Mouse (Mus musculus) embryonic fibroblast, embryonic 13.5 days (primary cell): ENCODE measurements around the gene Meis2. TPM values are rescaled to one million over a fixed set of nuclear protein-coding genes. Genes with fewer than 3 reads are reported as not detected.

ENCODE experiments used
- H3K27ac ChIP-seq: 2 replicates; pipeline ENCODE4 v1.5.1; 2012; ENCODE audit warnings: low read length, control low read depth, inconsistent platforms; ENCODE audit not compliant: insufficient read depth
- H3K4me1 ChIP-seq: 2 replicates; pipeline ENCODE4 v1.6.1; 2011; ENCODE audit warnings: low read length; ENCODE audit not compliant: control insufficient read depth, insufficient read depth
- H3K4me3 ChIP-seq: 2 replicates; pipeline ENCODE4 v1.5.1; 2011; ENCODE audit warnings: mild to moderate bottlenecking, control low read depth, low read length; ENCODE audit not compliant: insufficient read depth
- CTCF ChIP-seq: IDR thresholded peaks from 2 replicates; pipeline ENCODE4 v1.5.1; 2011; ENCODE audit warnings: mild to moderate bottlenecking, control low read depth, low read length, moderate library complexity, borderline replicate concordance; ENCODE audit not compliant: insufficient read depth
- POLR2A ChIP-seq: IDR thresholded peaks from 2 replicates; pipeline ENCODE4 v1.6.1; 2011; ENCODE audit warnings: low read depth, mild to moderate bottlenecking, control low read depth, low read length, moderate library complexity
- polyA plus RNA-seq: library from polyadenylated mRNA; stranded (reverse); fragments of >200 nt; gene quantifications from 2 replicates; pipeline ENCODE4 v1.2.4, GENCODE M21; 2011; ENCODE audit warnings: low read depth; ENCODE audit not compliant: missing spikeins, insufficient read length

Meis2 gene
- polyA plus RNA-seq, 1 experiment = 65.5 TPM

GRCm38 (mm10) chr2:116010061-116010460 is 55.6 kb downstream of the Meis2 start:
- Histone ChIP-seq H3K27ac (no peak overlapping the region), H3K4me1 (no peaks in the 10 kb centered on the region), H3K4me3 (no peak overlapping the region)
- TF ChIP-seq CTCF = no peak
- TF ChIP-seq POLR2A = no peak

DNA sequence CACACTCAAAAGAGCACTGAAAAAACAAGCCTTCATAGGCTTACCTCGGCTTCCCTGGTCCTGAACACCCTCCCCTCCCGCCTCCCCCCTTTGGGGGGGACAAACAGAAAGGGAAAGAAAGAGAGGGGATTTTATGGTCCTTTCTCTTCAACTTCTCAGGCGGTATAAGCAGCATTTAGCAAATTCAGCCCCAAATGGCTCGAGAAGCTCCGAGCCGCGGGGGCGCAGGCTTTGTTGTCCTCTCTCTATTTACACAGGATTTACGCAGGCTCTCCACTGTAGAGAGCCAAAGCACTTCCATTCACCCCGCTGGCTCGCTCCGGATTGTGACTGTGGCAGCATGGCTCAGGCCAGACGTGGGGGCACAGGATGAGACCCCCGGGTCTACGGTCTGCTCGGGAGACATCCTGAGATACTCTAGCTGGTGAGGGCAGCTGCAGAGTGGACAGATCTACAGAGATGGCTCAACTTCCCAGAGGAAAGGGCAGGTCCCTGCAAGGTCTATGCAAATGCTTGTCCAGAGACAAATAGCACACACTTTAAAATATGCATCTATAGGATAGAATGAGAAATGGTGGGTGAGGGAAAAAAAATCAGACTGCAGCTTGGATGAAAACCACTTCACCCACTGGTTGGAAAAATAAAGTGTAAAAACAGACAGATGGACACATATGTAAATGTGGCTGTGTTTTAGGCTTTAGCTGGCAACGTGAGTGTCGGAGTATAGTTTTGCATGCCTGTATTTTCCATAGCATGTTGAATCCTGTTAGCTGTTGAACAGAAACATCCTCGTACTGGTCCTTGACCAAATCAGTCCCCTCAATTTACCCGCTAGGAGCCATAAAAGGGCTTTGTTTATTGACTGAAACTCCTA is 56.3 kb downstream of the Meis2 start:
- H3K27ac ChIP-seq = no peak overlapping the region

GRCm38 (mm10) chr2:116002354-116002753 is 63.3 kb downstream of the Meis2 start:
- Histone ChIP-seq H3K4me1 (no peaks in the 10 kb centered on the region), H3K4me3 (no peak overlapping the region), H3K27ac (no peak overlapping the region)
- no peak for TF ChIP-seq CTCF
- TF ChIP-seq POLR2A = no peak

More for the DNA sequence above, 56.3 kb downstream of the Meis2 start:
- TF ChIP-seq CTCF = no peak
- no peak for TF ChIP-seq POLR2A
- H3K4me1 ChIP-seq = no peaks in the 10 kb centered on the region
- no peak overlapping the region for H3K4me3 ChIP-seq

GRCm38 (mm10) chr2:116001352-116002138 is 64.1 kb downstream of the Meis2 start:
- H3K4me3 ChIP-seq = no peak overlapping the region
- TF ChIP-seq POLR2A (no peak), CTCF (no peak)
- H3K27ac ChIP-seq = no peak overlapping the region
- no peaks in the 10 kb centered on the region for H3K4me1 ChIP-seq

GRCm38 (mm10) chr2:116000514-116000913 is 65.1 kb downstream of the Meis2 start:
- TF ChIP-seq CTCF (no peak), POLR2A (no peak)
- Histone ChIP-seq H3K4me3 (no peak overlapping the region), H3K4me1 (no peaks in the 10 kb centered on the region), H3K27ac (no peak overlapping the region)

- Histone ChIP-seq H3K4me1 (no peaks in the 10 kb centered on the region), H3K4me3 (no peak overlapping the region), H3K27ac (no peak overlapping the region)
- TF ChIP-seq CTCF = no peak
- TF ChIP-seq POLR2A = no peak
These were observed 66.8 kb downstream of the Meis2 start for GRCm38 (mm10) chr2:115998802-115999201.

- H3K27ac ChIP-seq = no peak overlapping the region
- TF ChIP-seq CTCF = no peak
- no peak for TF ChIP-seq POLR2A
These were observed 69.2 kb downstream of the Meis2 start for GRCm38 (mm10) chr2:115996438-115996837.

DNA sequence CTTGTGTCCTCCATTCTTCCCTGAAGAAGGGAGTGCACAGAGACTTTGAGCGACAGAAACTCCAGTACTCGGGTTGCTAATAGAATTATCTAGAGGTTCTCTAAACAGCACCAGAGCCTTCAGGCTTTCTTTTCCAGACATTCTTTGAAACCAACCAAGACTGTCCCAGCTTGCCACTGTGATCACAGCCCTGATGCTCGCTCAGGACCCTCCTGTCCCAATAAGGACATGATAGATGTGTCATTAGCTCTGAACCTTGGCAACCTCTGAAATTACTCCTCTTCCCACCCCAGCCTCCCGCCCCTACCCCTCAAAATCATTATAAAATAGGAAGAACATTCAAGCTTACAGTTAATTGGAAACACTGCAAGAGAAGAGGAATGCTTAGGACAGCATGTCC is 71.8 kb downstream of the Meis2 start:
- Histone ChIP-seq H3K4me3 (no peak overlapping the region), H3K27ac (no peak overlapping the region), H3K4me1 (no peaks in the 10 kb centered on the region)
- TF ChIP-seq CTCF = no peak
- no peak for TF ChIP-seq POLR2A

More at GRCm38 (mm10) chr2:115996438-115996837, 69.2 kb downstream of the Meis2 start:
- no peaks in the 10 kb centered on the region for H3K4me1 ChIP-seq
- H3K4me3 ChIP-seq = no peak overlapping the region

- no peak overlapping the region for H3K4me3 ChIP-seq
- no peak overlapping the region for H3K27ac ChIP-seq
- TF ChIP-seq CTCF = no peak
- TF ChIP-seq POLR2A = no peak
- H3K4me1 ChIP-seq = no peaks in the 10 kb centered on the region
These were observed 76.4 kb downstream of the Meis2 start for GRCm38 (mm10) chr2:115989249-115989648.

- TF ChIP-seq CTCF (no peak), POLR2A (no peak)
- H3K4me1 ChIP-seq = no peaks in the 10 kb centered on the region
These were observed 77.2 kb downstream of the Meis2 start for GRCm38 (mm10) chr2:115988448-115988847.

More at GRCm38 (mm10) chr2:115988448-115988847, 77.2 kb downstream of the Meis2 start:
- Histone ChIP-seq H3K27ac (no peak overlapping the region), H3K4me3 (no peak overlapping the region)
